ENCODE assay signal across 9 mouse cellular contexts in the genomic region with DNA sequence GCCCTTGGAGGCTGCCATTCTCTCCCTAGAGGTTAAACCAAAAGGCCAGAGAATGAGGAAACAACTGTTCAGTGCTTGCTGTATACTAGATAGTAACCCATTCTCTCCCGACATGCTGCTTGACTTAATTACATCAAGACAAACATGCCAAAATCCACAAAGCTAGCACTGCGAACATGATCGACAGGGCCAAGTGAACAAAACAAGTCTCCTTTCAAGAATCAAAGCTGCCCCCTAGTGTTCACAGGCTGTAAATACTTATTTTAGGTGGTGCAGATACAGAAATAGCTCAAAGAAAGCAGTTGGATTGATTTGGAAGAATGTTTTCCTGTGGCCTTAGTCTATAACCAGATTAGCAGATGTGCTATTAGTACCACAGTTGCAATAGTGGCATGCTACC. TPM values are rescaled to one million over a fixed set of nuclear protein-coding genes. Genes with fewer than 3 reads are reported as not detected.
DNase-seq lines count a peak whose midpoint lies in the region; ATAC-seq and TF ChIP-seq lines count a peak whose summit lies in the region.
"Had no signal": no experiment of that assay in that cellular context is flagged by ENCODE, and none has a peak within 500 bp of the region (broad histone marks: within the 10 kb centered on the region; RNA-seq: fewer than 3 reads in every experiment).

No protein-coding gene starts in this region.

- H3K27me3 ChIP-seq in thymus, adult 2 months (ENCODE audit: control insufficient read depth, insufficient read depth, low read length) = no peaks in the 10 kb centered on the region

- 62% methylated on average over 3 of the region's 3 CpGs for WGBS in thymus, adult 2 months

- no peak overlapping the region for H3K4me3 ChIP-seq in thymus, adult 2 months (ENCODE audit: control insufficient read depth, insufficient read depth, low read length)

- H3K36me3 ChIP-seq in thymus, adult 2 months (ENCODE audit: control insufficient read depth, insufficient read depth, low read length) = peaks cover 37% of the 10 kb centered on the region

- no peaks in the 10 kb centered on the region for H3K4me1 ChIP-seq in thymus, adult 2 months (replicated peaks; ENCODE audit: control insufficient read depth, insufficient read depth, low read length)

- DNase-seq in frontal cortex, postnatal 10 days (ENCODE audit: low spot score in 2 of 2) = no peak
- peak; percentile 55 for DNase-seq in thymus, adult 2 months
- DNase-seq in thymus, adult 18-20 months = no peak
- peak; percentile 55 for DNase-seq in embryo, embryonic 9.5 days (ENCODE audit: extremely low spot score)
- DNase-seq in kidney, adult 8-10 months = peak; percentile 26 to 28
- DNase-seq in ovary, adult 18-20 months (ENCODE audit: low spot score) = no peak

- H3K27ac ChIP-seq in thymus, adult 2 months (ENCODE audit: control insufficient read depth, insufficient read depth, low read length) = no peak overlapping the region

- TF ChIP-seq CTCF in thymus, adult 2 months (IDR thresholded peaks at IDR 0.05; ENCODE audit: borderline replicate concordance, control insufficient read depth, extremely low read depth, insufficient read depth, low read length, poor library complexity) = no peak

- peak; percentile 48; the same call in 1 of the 2 replicates for ATAC-seq in frontal cortex, adult (ENCODE audit: low TSS enrichment)
- peak; percentile 57 for ATAC-seq in megakaryocyte-erythroid progenitor cell, adult 5-6 weeks (replicated peaks; ENCODE audit: low FRiP score, low TSS enrichment, poor library complexity, severe bottlenecking)

- no peak for TF ChIP-seq POLR2A in thymus, adult 2 months (IDR thresholded peaks at IDR 0.05; ENCODE audit: control insufficient read depth, extremely low read depth, insufficient read depth, low read length, poor library complexity)

RNA-seq across cellular contexts. Expression of gene Acot12, which starts 44.3 kb away (rescaled TPM):
- 0.03 and 0.27 TPM in 2 replicates for polyA plus RNA-seq in thymus, adult 2 months (2012; rRNA removed)
- not detected in 2 replicates for total RNA-seq in megakaryocyte-erythroid progenitor cell, adult 5-6 weeks (2014; fragmentation: Nextera tagmentation)
- total RNA-seq in megakaryocyte-erythroid progenitor cell, adult 5-6 weeks (2017) = not detected in 2 replicates
- polyA plus RNA-seq: stomach, embryonic 14.5 days had no signal

Comparison
In these comparisons a context has a peak if more than half of its experiments do, and no peak if none do; other contexts are left out.
1. DNase-seq: peak in thymus, adult 2 months (single experiment), embryo, embryonic 9.5 days (single experiment) and kidney, adult 8-10 months (2 of 2); none in frontal cortex, postnatal 10 days (0 of 2), thymus, adult 18-20 months (0 of 2) and ovary, adult 18-20 months (single experiment).